Mouse (Mus musculus) C2C12 (cell line): ENCODE measurements at regions not wholly inside any gene's neighbourhood (a gene's known extent, or its start where the extent isn't known, plus 50 kb on each side); places are given as distances from the start of the nearest gene placed in this dataset.

ENCODE experiments used
- H3K27me3 ChIP-seq: one replicate; pipeline ENCODE4 v1.6.1; 2011; ENCODE audit not compliant: control insufficient read depth, insufficient read depth, insufficient read length
- H3K36me3 ChIP-seq: one replicate; pipeline ENCODE4 v1.6.1; 2011; ENCODE audit not compliant: control insufficient read depth, insufficient read depth
- H3K4me3 ChIP-seq: one replicate; pipeline ENCODE4 v1.5.1; 2011; ENCODE audit warnings: mild to moderate bottlenecking, control low read depth; ENCODE audit not compliant: poor library complexity, insufficient read depth, severe bottlenecking
- H3K79me2 ChIP-seq: one replicate; pipeline ENCODE4 v1.6.1; 2011; ENCODE audit not compliant: control insufficient read depth, insufficient read depth
- H3K79me3 ChIP-seq: one replicate; pipeline ENCODE4 v1.6.1; 2011; ENCODE audit warnings: low read depth, control low read depth
- H3ac ChIP-seq: one replicate; pipeline ENCODE3; 2011; ENCODE audit warnings: low read depth; ENCODE audit not compliant: control insufficient read depth, insufficient read length
- CEBPB ChIP-seq: IDR thresholded peaks from one replicate; pipeline ENCODE4 v1.6.1; 2011; ENCODE audit warnings: low read depth, mild to moderate bottlenecking, control low read depth, moderate library complexity
- CTCF ChIP-seq: IDR thresholded peaks from one replicate; pipeline ENCODE4 v1.5.1; 2011; ENCODE audit not compliant: control insufficient read depth, insufficient read depth, insufficient read length
- FOSL1 ChIP-seq: IDR thresholded peaks from one replicate; pipeline ENCODE4 v1.8.0; 2011; ENCODE audit warnings: mild to moderate bottlenecking, low read length; ENCODE audit not compliant: poor library complexity, insufficient read depth, severe bottlenecking
- MAX ChIP-seq: IDR thresholded peaks from one replicate; pipeline ENCODE4 v1.6.1; 2011; ENCODE audit warnings: mild to moderate bottlenecking, control low read depth
- MYOD1 ChIP-seq: IDR thresholded peaks from one replicate; pipeline ENCODE4 v1.6.1; 2011; ENCODE audit warnings: low read depth; ENCODE audit not compliant: control insufficient read depth, insufficient read length
- MYOG ChIP-seq: IDR thresholded peaks from one replicate; pipeline ENCODE4 v1.6.1; 2011; ENCODE audit not compliant: control insufficient read depth, insufficient read length; ENCODE audit errors: extremely low read depth
- USF1 ChIP-seq: IDR thresholded peaks from one replicate; pipeline ENCODE4 v1.6.1; 2011; ENCODE audit warnings: low read depth, mild to moderate bottlenecking, control low read depth, moderate library complexity

DNA sequence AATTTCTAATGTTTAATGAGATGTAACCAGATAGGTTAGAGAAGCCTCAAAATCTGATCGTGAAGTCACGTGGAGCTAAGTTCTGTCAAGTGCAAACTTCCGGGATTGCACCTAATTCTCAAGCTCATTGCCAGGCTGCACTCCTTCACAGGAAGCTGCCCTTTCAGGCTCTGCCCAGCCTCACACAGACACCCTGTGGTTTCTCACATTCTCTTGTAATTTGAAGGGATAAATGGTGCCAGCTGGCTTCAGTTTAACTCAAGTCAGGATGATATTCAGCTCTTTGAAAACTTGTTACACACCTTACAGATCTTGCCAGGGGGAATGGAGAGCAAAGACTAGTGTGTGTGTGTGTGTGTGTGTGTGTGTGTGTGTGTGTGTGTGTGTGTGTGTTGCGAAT, 529.3 kb upstream of the Tle4 start:
- no peaks in the 10 kb centered on the region for H3K79me3 ChIP-seq
- no peaks in the 10 kb centered on the region for H3K27me3 ChIP-seq
- H3ac ChIP-seq: no peak overlapping the region
- no peak overlapping the region for H3K4me3 ChIP-seq
- no peaks in the 10 kb centered on the region for H3K79me2 ChIP-seq
- TF ChIP-seq MAX (no peak), USF1 (peak; percentile 24)
- H3K36me3 ChIP-seq: no peaks in the 10 kb centered on the region

DNA sequence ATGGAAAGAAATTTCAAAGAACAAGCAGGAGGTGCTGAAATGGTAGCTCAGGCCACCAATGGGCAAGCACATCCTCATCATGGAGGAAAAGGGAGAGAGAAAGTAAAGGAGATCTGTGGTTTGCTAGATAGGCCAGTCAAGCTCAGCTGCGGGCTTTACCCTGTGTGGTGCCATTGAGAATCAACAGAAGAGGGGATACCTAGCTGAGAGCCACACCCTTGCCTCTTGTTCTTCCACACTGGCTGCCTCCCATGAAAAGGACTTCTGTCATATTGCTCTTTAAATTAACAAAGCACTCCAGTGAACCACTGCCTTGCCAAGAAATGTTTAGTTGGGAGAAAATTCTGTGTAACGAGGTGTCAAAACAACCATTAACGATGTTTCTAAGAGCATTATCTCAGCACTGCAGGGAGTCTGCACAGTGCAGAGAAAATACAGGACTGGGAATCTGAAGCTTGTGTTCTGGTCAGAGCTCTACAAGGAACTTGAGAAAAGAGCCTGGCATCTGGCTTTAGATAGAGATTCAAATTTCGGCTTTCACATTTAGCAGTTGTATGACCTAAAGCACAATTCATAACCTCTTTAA, 510.7 kb upstream of the Tle4 start:
- H3K27me3 ChIP-seq: no peaks in the 10 kb centered on the region
- no peaks in the 10 kb centered on the region for H3K79me3 ChIP-seq

DNA sequence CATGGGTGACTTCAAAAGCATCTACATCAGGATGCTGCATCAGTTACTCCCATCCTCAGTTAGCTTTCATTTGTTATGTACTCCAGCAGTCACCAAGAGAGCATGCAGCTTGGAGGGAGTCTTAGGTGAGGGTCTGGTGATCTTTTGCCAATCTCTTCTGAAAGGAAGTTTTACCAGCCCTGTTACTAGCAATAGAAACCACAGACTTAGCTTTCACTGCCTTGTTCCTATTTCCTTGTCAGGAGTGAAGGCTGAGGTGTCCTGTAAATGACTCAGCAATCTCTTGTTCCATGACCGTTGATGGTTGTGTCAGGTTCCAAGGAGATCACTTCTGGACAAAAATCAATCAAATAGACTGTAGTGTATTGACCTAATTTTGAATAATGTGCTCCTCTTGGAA, 497.2 kb upstream of the Tle4 start:
- Histone ChIP-seq H3ac (no peak overlapping the region), H3K79me3 (no peaks in the 10 kb centered on the region), H3K27me3 (no peaks in the 10 kb centered on the region), H3K79me2 (no peaks in the 10 kb centered on the region), H3K4me3 (no peak overlapping the region), H3K36me3 (no peaks in the 10 kb centered on the region)
- no peak for TF ChIP-seq MYOG
- TF ChIP-seq FOSL1: no peak

More for the DNA sequence above, 510.7 kb upstream of the Tle4 start:
- H3K36me3 ChIP-seq: no peaks in the 10 kb centered on the region
- no peaks in the 10 kb centered on the region for H3K79me2 ChIP-seq
- TF ChIP-seq MYOD1: no peak
- no peak for TF ChIP-seq MAX
- TF ChIP-seq USF1: no peak
- TF ChIP-seq CTCF: no peak
- TF ChIP-seq MYOG: no peak
- no peak for TF ChIP-seq CEBPB
- TF ChIP-seq FOSL1: no peak
- no peak overlapping the region for H3ac ChIP-seq
- no peak overlapping the region for H3K4me3 ChIP-seq

DNA sequence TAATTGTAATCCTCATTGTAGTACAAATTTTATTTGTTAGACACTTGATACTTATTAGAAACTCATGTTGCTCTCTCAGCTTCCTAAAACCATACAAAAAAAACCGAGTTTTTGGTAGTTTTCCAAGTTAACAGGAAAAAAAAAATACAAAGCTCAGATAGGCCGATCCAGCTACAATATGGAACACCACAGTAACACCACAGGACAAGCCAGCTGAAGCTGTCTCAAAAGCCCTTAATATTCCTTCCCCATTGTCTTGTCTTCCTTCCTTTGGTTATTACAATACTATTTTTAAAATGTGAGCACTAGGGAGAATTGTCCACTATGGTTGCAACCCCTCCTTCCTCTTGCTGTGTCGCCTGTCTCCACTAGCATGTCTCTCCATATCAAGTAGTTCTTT, 495.7 kb upstream of the Tle4 start:
- Histone ChIP-seq H3K79me3 (no peaks in the 10 kb centered on the region), H3ac (no peak overlapping the region), H3K79me2 (no peaks in the 10 kb centered on the region), H3K27me3 (no peaks in the 10 kb centered on the region), H3K36me3 (no peaks in the 10 kb centered on the region), H3K4me3 (no peak overlapping the region)
- TF ChIP-seq MYOG (no peak), FOSL1 (no peak), MYOD1 (no peak), USF1 (no peak), CEBPB (no peak), CTCF (no peak)

DNA sequence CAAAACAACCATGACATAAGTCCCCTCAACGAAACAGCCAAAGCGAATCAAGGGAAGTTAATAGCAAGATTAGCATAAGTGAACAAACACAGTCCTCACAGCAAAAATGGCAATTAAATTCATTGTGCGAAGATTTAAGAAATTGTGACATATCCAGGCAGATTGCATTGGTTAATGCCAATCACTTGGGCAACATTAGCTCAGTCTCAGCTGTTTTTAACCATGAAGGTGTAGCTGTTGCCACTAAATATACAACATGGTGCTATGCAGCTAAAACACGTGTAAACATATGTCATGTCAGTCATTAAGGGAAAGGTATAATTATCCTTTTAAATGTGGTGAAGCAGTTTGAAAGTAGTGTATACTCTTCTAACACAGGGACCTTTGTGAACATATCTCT, 482.8 kb upstream of the Tle4 start:
- Histone ChIP-seq H3K27me3 (no peaks in the 10 kb centered on the region), H3ac (no peak overlapping the region), H3K79me3 (no peaks in the 10 kb centered on the region), H3K79me2 (no peaks in the 10 kb centered on the region), H3K4me3 (no peak overlapping the region), H3K36me3 (no peaks in the 10 kb centered on the region)
- TF ChIP-seq CEBPB (no peak), MAX (no peak), USF1 (no peak), MYOG (no peak), FOSL1 (no peak), CTCF (no peak), MYOD1 (no peak)

DNA sequence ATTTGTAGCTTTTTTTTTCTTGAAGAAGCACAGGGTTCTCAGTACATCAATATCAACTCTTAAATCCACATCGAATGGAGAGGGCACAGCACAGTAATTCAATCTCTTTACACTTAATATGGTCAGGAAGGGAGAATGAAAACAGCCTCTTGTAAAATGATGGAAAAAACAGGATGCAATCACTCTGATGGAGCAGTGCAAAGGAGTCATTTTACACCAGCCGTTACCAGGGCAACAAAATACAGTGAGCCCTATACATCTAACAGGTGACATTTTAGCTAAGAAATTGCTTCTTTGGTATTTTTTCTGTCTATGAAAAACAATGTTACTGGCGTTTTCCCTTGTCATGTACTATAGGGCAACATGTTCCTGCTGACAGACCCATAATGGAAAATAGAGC, 459.9 kb upstream of the Tle4 start:
- H3K4me3 ChIP-seq: no peak overlapping the region

More for the DNA sequence above, 459.9 kb upstream of the Tle4 start:
- Histone ChIP-seq H3K79me2 (no peaks in the 10 kb centered on the region), H3K36me3 (no peaks in the 10 kb centered on the region), H3K79me3 (no peaks in the 10 kb centered on the region), H3ac (no peak overlapping the region), H3K27me3 (no peaks in the 10 kb centered on the region)
- TF ChIP-seq MYOD1: no peak
- TF ChIP-seq CTCF: no peak
- TF ChIP-seq MAX: no peak
- TF ChIP-seq USF1: no peak
- TF ChIP-seq MYOG: no peak
